In genomic region chr1:13984833-13985232, GRCm38 (mm10) we compare ENCODE assay signal across 25 mouse cellular contexts.
DNase-seq lines count a peak whose midpoint lies in the region; ATAC-seq and TF ChIP-seq lines count a peak whose summit lies in the region.
"Had no signal": no experiment of that assay in that cellular context is flagged by ENCODE, and none has a peak within 500 bp of the region (broad histone marks: within the 10 kb centered on the region; RNA-seq: fewer than 3 reads in every experiment).

No protein-coding gene starts in this region.

- H3K36me3 ChIP-seq in CH12.LX (replicated peaks in 1 of 2; ENCODE audit: control insufficient read depth in 1 of 2, insufficient read depth in 1 of 2, low read length in 1 of 2) = no peaks in the 10 kb centered on the region
- H3K36me3 ChIP-seq: embryonic facial prominence, embryonic 10.5 days; embryonic facial prominence, embryonic 13.5 days; forebrain, embryonic 12.5 days; forebrain, embryonic 15.5 days; G1E; hindbrain, embryonic 12.5 days; hindbrain, embryonic 15.5 days had no signal

- H3K4me3 ChIP-seq in CH12.LX (replicated peaks in 1 of 3; ENCODE audit: low read depth in 2 of 3, low read length in 2 of 3, poor library complexity in 1 of 3) = no peak overlapping the region
- H3K4me3 ChIP-seq: embryonic facial prominence, embryonic 10.5 days; embryonic facial prominence, embryonic 13.5 days; erythroblast, embryonic 14.5 days; forebrain, embryonic 12.5 days; forebrain, embryonic 15.5 days; hindbrain, embryonic 12.5 days; hindbrain, embryonic 15.5 days had no signal

- no peaks in the 10 kb centered on the region for H3K9me3 ChIP-seq in CH12.LX (replicated peaks; ENCODE audit: low read length)
- H3K9me3 ChIP-seq: embryonic facial prominence, embryonic 10.5 days; embryonic facial prominence, embryonic 13.5 days; forebrain, embryonic 12.5 days; forebrain, embryonic 15.5 days; G1E; hindbrain, embryonic 12.5 days; hindbrain, embryonic 15.5 days had no signal

- no peak overlapping the region for H3K9ac ChIP-seq in CH12.LX (ENCODE audit: insufficient read depth, low read depth)
- H3K9ac ChIP-seq: embryonic facial prominence, embryonic 13.5 days; forebrain, embryonic 12.5 days; forebrain, embryonic 15.5 days; hindbrain, embryonic 12.5 days; hindbrain, embryonic 15.5 days had no signal

- in situ Hi-C loops in CH12.LX (cut with MboI; ENCODE audit: low pct_ligation_motif_present, low pct_unique_long_range_greater_than_20kb, low sequenced_read_pairs) = no loop called here

- no peaks in the 10 kb centered on the region for H3K79me2 ChIP-seq in CH12.LX (replicated peaks; ENCODE audit: control insufficient read depth, extremely low read depth, insufficient read depth, poor library complexity, severe bottlenecking)

- intact Hi-C loops in left cerebral cortex, postnatal 14 days (cut with DNase I) = no loop called here

- H3K4me1 ChIP-seq in CH12.LX (ENCODE audit: control insufficient read depth in 1 of 2, insufficient read depth in 2 of 2) = peaks cover 6 to 35% of the 10 kb centered on the region in 2 experiments; a peak in 3 of 4 replicates
- H3K4me1 ChIP-seq: embryonic facial prominence, embryonic 10.5 days; embryonic facial prominence, embryonic 13.5 days; forebrain, embryonic 12.5 days; forebrain, embryonic 15.5 days; hindbrain, embryonic 12.5 days; hindbrain, embryonic 15.5 days had no signal

- no peak overlapping the region for H3K4me2 ChIP-seq in CH12.LX (ENCODE audit: insufficient read depth, low read depth, poor library complexity, severe bottlenecking)
- H3K4me2 ChIP-seq: embryonic facial prominence, embryonic 13.5 days; forebrain, embryonic 12.5 days; forebrain, embryonic 15.5 days; heart, embryonic 11.5 days; hindbrain, embryonic 12.5 days; hindbrain, embryonic 15.5 days had no signal

- H3K27ac ChIP-seq in CH12.LX (ENCODE audit: insufficient read depth, low read depth) = no peak overlapping the region
- H3K27ac ChIP-seq: embryonic facial prominence, embryonic 10.5 days; embryonic facial prominence, embryonic 13.5 days; forebrain, embryonic 12.5 days; forebrain, embryonic 15.5 days; hindbrain, embryonic 12.5 days; hindbrain, embryonic 15.5 days had no signal

- ATAC-seq in granulocyte monocyte progenitor cell, adult 5-6 weeks (replicated peaks; ENCODE audit: poor library complexity, severe bottlenecking) = peak; percentile 41; the same call in 1 of the 2 replicates
- 0 out of 2 replicates have a peak, but pooled peaks have one; percentile 22 for ATAC-seq in neutrophil, adult 5-6 weeks (ENCODE audit: extremely low read depth, insufficient number of reproducible peaks, low FRiP score, poor library complexity, severe bottlenecking)
- ATAC-seq: forebrain, embryonic 15.5 days; Patski had no signal

- dilution Hi-C loops in CH12.LX (cut with MboI; ENCODE audit: extremely low pct_ligation_motif_present, extremely low pct_unique_long_range_greater_than_20kb, low sequenced_read_pairs) = no loop called here

- TF ChIP-seq RAD21 in CH12.LX (IDR thresholded peaks at IDR 0.05; ENCODE audit: low read depth, low read length) = no peak

- no peak for TF ChIP-seq CTCF in CH12.LX (conservative IDR thresholded peaks at IDR 0.05 in 1 of 2, IDR thresholded peaks at IDR 0.05 in 1 of 2; ENCODE audit: low read depth in 2 of 2, low read length in 2 of 2)

- TF ChIP-seq POLR2A in CH12.LX (IDR thresholded peaks at IDR 0.05; ENCODE audit: low read depth, low read length) = no peak

- TF ChIP-seq EP300 in CH12.LX (IDR thresholded peaks at IDR 0.05; ENCODE audit: low read length) = no peak

- DNase-seq in CH12.LX (ENCODE audit: extremely low read depth) = peak; percentile 21
- DNase-seq in cerebellum, postnatal 25 days = no peak
- no peak for DNase-seq in left cerebral cortex, adult 11 months (ENCODE audit: low spot score)
- DNase-seq in left cerebral cortex, postnatal 14 days (ENCODE audit: low spot score in 2 of 2) = no peak
- DNase-seq: adrenal gland, postnatal 10 days; adrenal gland, postnatal 36 days; cerebellum, adult 18-20 months; cerebellum, adult 9-10 months; cerebellum, postnatal 14 days; embryo, embryonic 11 days; gastrocnemius, postnatal 10 days; gastrocnemius, postnatal 36 days; heart, adult 11 months had no signal

- no peaks in the 10 kb centered on the region for H3K27me3 ChIP-seq in CH12.LX (replicated peaks)
- H3K27me3 ChIP-seq: embryonic facial prominence, embryonic 13.5 days; forebrain, embryonic 12.5 days; forebrain, embryonic 15.5 days; hindbrain, embryonic 12.5 days; hindbrain, embryonic 15.5 days; Patski had no signal

TF ChIP-seq in CH12.LX, 34 proteins besides CTCF, POLR2A, EP300 and RAD21:
- TF ChIP-seq MEF2A (IDR thresholded peaks at IDR 0.05; ENCODE audit: borderline replicate concordance, low read depth, low read length) (no peak), BHLHE40 (IDR thresholded peaks at IDR 0.05; ENCODE audit: low read depth, low read length) (no peak), ETS1 (conservative IDR thresholded peaks at IDR 0.05; ENCODE audit: low read depth, low read length) (no peak), KAT2A (IDR thresholded peaks at IDR 0.05; ENCODE audit: insufficient replicate concordance, low read length) (no peak), POLR2AphosphoS2 (IDR thresholded peaks at IDR 0.05; ENCODE audit: low read depth, low read length) (no peak), MYC (IDR thresholded peaks at IDR 0.05; ENCODE audit: low read depth, low read length) (no peak), MAFK (IDR thresholded peaks at IDR 0.05; ENCODE audit: insufficient replicate concordance, low read length) (no peak), USF1 (IDR thresholded peaks at IDR 0.05; ENCODE audit: low read depth, low read length) (no peak), TCF12 (IDR thresholded peaks at IDR 0.05; ENCODE audit: low read depth, low read length) (no peak), SIN3A (IDR thresholded peaks at IDR 0.05; ENCODE audit: low read length) (no peak), MXI1 (IDR thresholded peaks at IDR 0.05; ENCODE audit: low read depth, low read length) (no peak), ZMIZ1 (IDR thresholded peaks at IDR 0.05; ENCODE audit: low read depth, low read length) (no peak), ZNF384 (IDR thresholded peaks at IDR 0.05; ENCODE audit: low read depth, low read length) (no peak), SMC3 (IDR thresholded peaks at IDR 0.05; ENCODE audit: low read depth, low read length) (no peak)
